Mouse (Mus musculus) hematopoietic multipotent progenitor cell, adult 10-12 weeks (in vitro differentiated cells): ENCODE results near the gene Efcab14. TPM values are rescaled to one million over a fixed set of nuclear protein-coding genes. Genes with fewer than 3 reads are reported as not detected.

Experiments used
- polyA plus RNA-seq: library from polyadenylated mRNA; stranded (reverse); fragments of >175 nt; gene quantifications from 2 replicates; pipeline ENCODE4 v1.2.3, GENCODE M21; 2012; ENCODE audit warnings: low replicate concordance

Gene Efcab14
- 22.1 and 24.4 TPM in 2 replicates for polyA plus RNA-seq

GRCm38 (mm10) chr4:115737551-115738041, at the start of gene Efcab14:
Efcab14 (plus strand) TSS chr4:115737744.

GRCm38 (mm10) chr4:115780918-115781317, 43.4 kb downstream of the Efcab14 start, which contains the start of gene Tex38:
Tex38 (minus strand) TSS chr4:115781018.

GRCm38 (mm10) chr4:115784769-115785510, 47.4 kb downstream of the Efcab14 start, which contains the start of gene Atpaf1:
Atpaf1 (plus strand) TSS chr4:115784812.

Other genes starting within 250 kb of the Efcab14 start
- gene Cyp4a14, start 241.6 kb upstream of the Efcab14 start, polyA plus RNA-seq, result not detected in 2 replicates
- gene Cyp4a10, start 219.5 kb upstream of the Efcab14 start, polyA plus RNA-seq, result not detected in 2 replicates
- not detected in 2 replicates for gene Cyp4a31, start 174.1 kb upstream of the Efcab14 start, polyA plus RNA-seq
- gene Cyp4a32, start 136.8 kb upstream of the Efcab14 start, polyA plus RNA-seq, result not detected in 2 replicates
- gene Cyp4b1, start 90.0 kb upstream of the Efcab14 start, polyA plus RNA-seq, result 0.30 TPM in 1 of 2 replicates, not detected in the other
- gene Tex38, start 43.3 kb downstream of the Efcab14 start, polyA plus RNA-seq, result not detected in 2 replicates
- 9.7 and 23.2 TPM in 2 replicates for gene Atpaf1, start 47.1 kb downstream of the Efcab14 start, polyA plus RNA-seq
- 15.2 and 42.6 TPM in 2 replicates for gene Mob3c, start 90.3 kb downstream of the Efcab14 start, polyA plus RNA-seq
- gene Mknk1, start 101.5 kb downstream of the Efcab14 start, polyA plus RNA-seq, result 37.9 and 53.2 TPM in 2 replicates
- not detected in 2 replicates for gene Kncn, start 146.7 kb downstream of the Efcab14 start, polyA plus RNA-seq
- gene 6430628N08Rik, start 152.9 kb downstream of the Efcab14 start, polyA plus RNA-seq, result not detected in 2 replicates
- 0.04 TPM in 1 of 2 replicates, not detected in the other for gene Dmbx1, start 202.2 kb downstream of the Efcab14 start, polyA plus RNA-seq